Mouse (Mus musculus) midbrain, embryonic 13.5 days (tissue): Measurements from ENCODE around the gene Eps15l1. TPM values are rescaled to one million over a fixed set of nuclear protein-coding genes. Genes with fewer than 3 reads are reported as not detected.

Experiments
- ATAC-seq: fragments of 200-750 bp; cut with Nextera tagmentation; 2 replicates; pipeline ENCODE4 v1.8.0; 2017; ENCODE audit warnings: mild to moderate bottlenecking, moderate TSS enrichment, moderate library complexity
- H3K27ac ChIP-seq: fragments of 300-500 bp; sonication (generic); 2 replicates; pipeline ENCODE4 v1.5.1; 2015; ENCODE audit warnings: inconsistent platforms, mild to moderate bottlenecking, moderate library complexity
- H3K27me3 ChIP-seq: fragments of 300-500 bp; sonication (generic); 2 replicates; pipeline ENCODE4 v1.6.1; 2015; ENCODE audit warnings: mild to moderate bottlenecking, inconsistent platforms
- H3K36me3 ChIP-seq: fragments of 300-500 bp; sonication (generic); 2 replicates; pipeline ENCODE4 v1.6.1; 2015; ENCODE audit warnings: mild to moderate bottlenecking, inconsistent platforms
- H3K4me1 ChIP-seq: fragments of 300-500 bp; sonication (generic); replicated peaks from 2 replicates; pipeline ENCODE4 v1.6.1; 2015; ENCODE audit warnings: inconsistent platforms
- H3K4me2 ChIP-seq: fragments of 300-500 bp; sonication (generic); replicated peaks from 2 replicates; pipeline ENCODE4 v1.6.1; 2015; ENCODE audit warnings: moderate library complexity, mild to moderate bottlenecking, inconsistent platforms
- H3K4me3 ChIP-seq: fragments of 300-500 bp; sonication (generic); replicated peaks from 2 replicates; pipeline ENCODE4 v1.5.1; 2015; ENCODE audit warnings: mild to moderate bottlenecking, inconsistent platforms
- H3K9ac ChIP-seq: fragments of 300-500 bp; sonication (generic); replicated peaks from 2 replicates; pipeline ENCODE4 v1.6.1; 2015; ENCODE audit warnings: mild to moderate bottlenecking, inconsistent platforms
- H3K9me3 ChIP-seq: fragments of 300-500 bp; sonication (generic); 2 replicates; pipeline ENCODE4 v1.6.1; 2016; ENCODE audit warnings: mild to moderate bottlenecking, inconsistent platforms
- WGBS: fragments of 180-500 bp; shearing (Covaris S2); methylation state at CpG from one replicate; pipeline ENCODE4 v1.1.7; 2015; 5-methylcytosine and 5-hydroxymethylcytosine counted together
- microRNA-seq: library from miRNA; unstranded; fragments of <30 nt; microRNA quantifications from one replicate; pipeline ENCODE4, GENCODE M21; 2016
- polyA plus RNA-seq: library from polyadenylated mRNA; unstranded; fragments of >200 nt; fragmentation: Nextera tagmentation; extraction: Ambion mirVana; gene quantifications from 2 replicates; pipeline ENCODE4 v1.2.1, GENCODE M21; 2015

Eps15l1 gene
- polyA plus RNA-seq, 1 experiment from 2014 or later, result 69.2 TPM

- Histone ChIP-seq H3K4me1 (no peaks in the 10 kb centered on the region), H3K4me3 (no peak overlapping the region), H3K36me3 (no peaks in the 10 kb centered on the region), H3K9me3 (no peaks in the 10 kb centered on the region), H3K4me2 (no peak overlapping the region), H3K27ac (no peak overlapping the region), H3K27me3 (no peaks in the 10 kb centered on the region), H3K9ac (no peak overlapping the region)
- 70% methylated on average over 8 of the region's 8 CpGs for WGBS
- ATAC-seq, result 0 out of 2 replicates have a peak, but pooled peaks have one; percentile 43
These were observed 125.6 kb downstream of the Eps15l1 start for GRCm38 (mm10) chr8:72295679-72296078.

- H3K36me3 ChIP-seq, result no peaks in the 10 kb centered on the region
- 67% methylated on average over 3 of the region's 3 CpGs for WGBS
- 0 out of 2 replicates have a peak overlapping the region, but pooled peaks have one; percentile 9 for H3K27ac ChIP-seq
- H3K4me2 ChIP-seq, result no peak overlapping the region
- no peaks in the 10 kb centered on the region for H3K9me3 ChIP-seq
- H3K4me1 ChIP-seq, result no peaks in the 10 kb centered on the region
- no peaks in the 10 kb centered on the region for H3K27me3 ChIP-seq
- no peak for ATAC-seq
- H3K9ac ChIP-seq, result no peak overlapping the region
- H3K4me3 ChIP-seq, result no peak overlapping the region
These were observed 126.1 kb downstream of the Eps15l1 start for GRCm38 (mm10) chr8:72295125-72295524.

- H3K27me3 ChIP-seq, result no peaks in the 10 kb centered on the region
- no peaks in the 10 kb centered on the region for H3K36me3 ChIP-seq
- H3K4me3 ChIP-seq, result no peak overlapping the region
- H3K4me2 ChIP-seq, result no peak overlapping the region
- no peaks in the 10 kb centered on the region for H3K4me1 ChIP-seq
- no peak for ATAC-seq
- no peaks in the 10 kb centered on the region for H3K9me3 ChIP-seq
- H3K9ac ChIP-seq, result no peak overlapping the region
- H3K27ac ChIP-seq, result no peak overlapping the region
These were observed 128.0 kb downstream of the Eps15l1 start for GRCm38 (mm10) chr8:72293309-72293708.

- Histone ChIP-seq H3K27me3 (no peaks in the 10 kb centered on the region), H3K27ac (no peak overlapping the region), H3K36me3 (no peaks in the 10 kb centered on the region), H3K4me1 (no peaks in the 10 kb centered on the region), H3K4me3 (no peak overlapping the region), H3K9ac (no peak overlapping the region), H3K9me3 (no peaks in the 10 kb centered on the region), H3K4me2 (no peak overlapping the region)
- ATAC-seq, result no peak
- WGBS, result 82% methylated on average over 2 of the region's 2 CpGs
These were observed 130.2 kb downstream of the Eps15l1 start for GRCm38 (mm10) chr8:72291104-72291503.

Small RNA genes within 50 kb of the gene (microRNA-seq; reads per million reads assigned to microRNA genes)
- gene Mir7068, result 2.5 reads per million, percentile 7 among the genes with 10 or more reads in this experiment

Other genes starting within 250 kb of the Eps15l1 start
- gene Hsh2d, start 231.8 kb downstream of the Eps15l1 start, polyA plus RNA-seq, result 0.13 TPM in 1 of 2 replicates, not detected in the other
- not detected in 2 replicates for gene Cib3, start 208.6 kb downstream of the Eps15l1 start, polyA plus RNA-seq
- gene Gm11034, start 207.8 kb downstream of the Eps15l1 start, polyA plus RNA-seq, result not detected in 2 replicates
- gene Fam32a, start 201.7 kb downstream of the Eps15l1 start, polyA plus RNA-seq, result 116 and 121 TPM in 2 replicates
- 259 and 266 TPM in 2 replicates for gene Ap1m1, start 181.4 kb downstream of the Eps15l1 start, polyA plus RNA-seq
- gene Gm10282, start 116.2 kb downstream of the Eps15l1 start, polyA plus RNA-seq, result 19.3 and 19.8 TPM in 2 replicates
- 2.7 and 4.3 TPM in 2 replicates for gene Klf2, start 102.4 kb downstream of the Eps15l1 start, polyA plus RNA-seq
- 0.75 and 1.7 TPM in 2 replicates for gene Calr3, start 22.4 kb upstream of the Eps15l1 start, polyA plus RNA-seq
- gene 1700030K09Rik, start 22.4 kb upstream of the Eps15l1 start, polyA plus RNA-seq, result 17.5 and 18.8 TPM in 2 replicates
- 49.7 and 56.3 TPM in 2 replicates for gene Cherp, start 53.8 kb upstream of the Eps15l1 start, polyA plus RNA-seq
- 9.0 and 11.9 TPM in 2 replicates for gene Slc35e1, start 71.2 kb upstream of the Eps15l1 start, polyA plus RNA-seq
- gene Med26, start 126.8 kb upstream of the Eps15l1 start, polyA plus RNA-seq, result 16.6 and 17.7 TPM in 2 replicates
- gene Smim7, start 149.6 kb upstream of the Eps15l1 start, polyA plus RNA-seq, result 129 and 135 TPM in 2 replicates
- 15.5 and 16.0 TPM in 2 replicates for gene Tmem38a, start 150.6 kb upstream of the Eps15l1 start, polyA plus RNA-seq
- 0.45 and 0.70 TPM in 2 replicates for gene Nwd1, start 225.3 kb upstream of the Eps15l1 start, polyA plus RNA-seq